Mouse (Mus musculus) heart, postnatal 0 days (tissue): ENCODE data around the gene Thg1l.

ENCODE experiments used
- CTCF ChIP-seq: IDR thresholded peaks from 2 replicates; pipeline ENCODE4 v1.5.1; 2016; ENCODE audit warnings: antibody characterized with exemption, control low read depth, low read depth
- EP300 ChIP-seq: IDR thresholded peaks from 2 replicates; pipeline ENCODE4 v1.6.1; 2016; ENCODE audit warnings: antibody characterized with exemption, low read depth

DNA sequence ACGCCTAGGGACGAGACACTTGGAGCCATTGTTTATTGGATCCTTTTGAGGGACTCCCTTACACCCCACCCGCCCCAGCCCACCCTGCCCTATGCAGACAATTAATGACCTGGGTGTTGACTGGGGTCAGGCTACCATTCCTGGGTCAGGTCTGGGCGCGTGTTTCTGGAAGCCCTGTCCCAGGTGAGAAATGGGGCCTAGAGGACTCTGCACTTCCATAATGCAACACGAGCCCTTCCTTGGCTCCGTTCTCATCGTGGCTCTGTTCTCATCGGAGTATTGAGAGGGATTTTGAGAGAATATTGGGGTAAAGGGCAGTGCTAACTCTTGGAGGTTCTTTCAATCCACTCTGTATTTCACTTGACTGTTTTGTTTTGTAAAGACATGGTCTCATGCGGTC, 39.1 kb downstream of the Thg1l start:
- TF ChIP-seq CTCF = no peak
- TF ChIP-seq EP300 = no peak
